Mouse (Mus musculus) erythroblast, embryonic 14.5 days (primary cell): ENCODE measurements around the gene Atp7b.

Source experiments
- GATA1 ChIP-seq: IDR thresholded peaks from 2 replicates; pipeline ENCODE4 v1.6.1; 2012; ENCODE audit warnings: low read length, inconsistent platforms, mixed read lengths
- TAL1 ChIP-seq: IDR thresholded peaks from 3 replicates; pipeline ENCODE4 v1.6.1; 2012; ENCODE audit warnings: low read length, inconsistent platforms, mixed read lengths

- no peak for TF ChIP-seq TAL1
- TF ChIP-seq GATA1 = no peak
Observed at GRCm38 (mm10) chr8:22036137-22036536, 24.0 kb downstream of the Atp7b start.
